Mouse (Mus musculus): ENCODE measurements around the gene St6galnac3.

St6galnac3 gene

GRCm38 (mm10) chr3:153593103-153593502 is 131.9 kb downstream of the St6galnac3 start:
- DNase-seq (ENCODE audit: low read depth, low spot score): no peak

- DNase-seq (ENCODE audit: low read depth, low spot score): no peak
Observed at GRCm38 (mm10) chr3:153587594-153587993, 137.4 kb downstream of the St6galnac3 start.

- DNase-seq (ENCODE audit: low read depth, low spot score): no peak
Observed at GRCm38 (mm10) chr3:153584836-153585235, 140.1 kb downstream of the St6galnac3 start.

- no peak for DNase-seq (ENCODE audit: low read depth, low spot score)
Observed at GRCm38 (mm10) chr3:153582065-153582464, 142.9 kb downstream of the St6galnac3 start.

- DNase-seq (ENCODE audit: low read depth, low spot score): no peak
Observed at GRCm38 (mm10) chr3:153580625-153581024, 144.3 kb downstream of the St6galnac3 start.

GRCm38 (mm10) chr3:153580136-153580535 is 144.8 kb downstream of the St6galnac3 start:
- DNase-seq (ENCODE audit: low read depth, low spot score): no peak

- no peak for DNase-seq (ENCODE audit: low read depth, low spot score)
Observed at GRCm38 (mm10) chr3:153577286-153577685, 147.7 kb downstream of the St6galnac3 start.

GRCm38 (mm10) chr3:153571152-153571551 is 153.8 kb downstream of the St6galnac3 start:
- DNase-seq (ENCODE audit: low read depth, low spot score): no peak

- DNase-seq (ENCODE audit: low read depth, low spot score): no peak
Observed at GRCm38 (mm10) chr3:153568815-153569214, 156.2 kb downstream of the St6galnac3 start.

GRCm38 (mm10) chr3:153567913-153568312 is 157.1 kb downstream of the St6galnac3 start:
- no peak for DNase-seq (ENCODE audit: low read depth, low spot score)

- no peak for DNase-seq (ENCODE audit: low read depth, low spot score)
Observed at GRCm38 (mm10) chr3:153567512-153567911, 157.5 kb downstream of the St6galnac3 start.

- no peak for DNase-seq (ENCODE audit: low read depth, low spot score)
Observed at GRCm38 (mm10) chr3:153566100-153566499, 158.9 kb downstream of the St6galnac3 start.

GRCm38 (mm10) chr3:153560897-153561296 is 164.1 kb downstream of the St6galnac3 start:
- no peak for DNase-seq (ENCODE audit: low read depth, low spot score)

GRCm38 (mm10) chr3:153559586-153559985 is 165.4 kb downstream of the St6galnac3 start:
- no peak for DNase-seq (ENCODE audit: low read depth, low spot score)

- DNase-seq (ENCODE audit: low read depth, low spot score): no peak
Observed at GRCm38 (mm10) chr3:153556621-153557020, 168.4 kb downstream of the St6galnac3 start.

- no peak for DNase-seq (ENCODE audit: low read depth, low spot score)
Observed at GRCm38 (mm10) chr3:153553712-153554111, 171.3 kb downstream of the St6galnac3 start.

GRCm38 (mm10) chr3:153553226-153553625 is 171.7 kb downstream of the St6galnac3 start:
- no peak for DNase-seq (ENCODE audit: low read depth, low spot score)

GRCm38 (mm10) chr3:153546936-153547683 is 177.9 kb downstream of the St6galnac3 start:
- DNase-seq (ENCODE audit: low read depth, low spot score): no peak

GRCm38 (mm10) chr3:153539851-153540250 is 185.1 kb downstream of the St6galnac3 start:
- DNase-seq (ENCODE audit: low read depth, low spot score): no peak

GRCm38 (mm10) chr3:153538396-153538795 is 186.6 kb downstream of the St6galnac3 start:
- DNase-seq (ENCODE audit: low read depth, low spot score): no peak

GRCm38 (mm10) chr3:153537435-153537834 is 187.5 kb downstream of the St6galnac3 start:
- DNase-seq (ENCODE audit: low read depth, low spot score): no peak

GRCm38 (mm10) chr3:153536260-153536659 is 188.7 kb downstream of the St6galnac3 start:
- DNase-seq (ENCODE audit: low read depth, low spot score): no peak

GRCm38 (mm10) chr3:153529174-153529573 is 195.8 kb downstream of the St6galnac3 start:
- DNase-seq (ENCODE audit: low read depth, low spot score): no peak

Measured in WW6 (cell line).